Mouse (Mus musculus): ENCODE data around the gene Ptgdr.

GRCm38 (mm10) chr14:44869686-44870085, 10.5 kb upstream of the Ptgdr start:
- TF ChIP-seq CTCF (conservative IDR thresholded peaks at IDR 0.05; ENCODE audit: low read length) = no peak
- no peak for TF ChIP-seq NANOG (IDR thresholded peaks at IDR 0.05; ENCODE audit: borderline replicate concordance, low read length)
